Mouse (Mus musculus) hindbrain, embryonic 11.5 days (tissue): Measurements from ENCODE around the gene Ly6c2. TPM values are rescaled to one million over a fixed set of nuclear protein-coding genes. Genes with fewer than 3 reads are reported as not detected.
A peak's percentile ranks its signal among the peaks of the same experiment; 100 is the strongest.
"Not testable (repeated sequence)": the region's sequence is repeated elsewhere in the genome, so short reads cannot be mapped to it uniquely, and the experiment has no call there.

Source experiments
- ATAC-seq: fragments of 200-750 bp; cut with Nextera tagmentation; 2 replicates; pipeline ENCODE4 v1.8.0; 2017; ENCODE audit warnings: mild to moderate bottlenecking, moderate TSS enrichment, moderate library complexity; ENCODE audit not compliant: low FRiP score
- DNase-seq: peaks from one replicate; pipeline ENCODE4 v3.0.0-alpha.2; 2015; ENCODE audit warnings: low spot score
- H3K27ac ChIP-seq: fragments of 300-500 bp; sonication (generic); 2 replicates; pipeline ENCODE4 v1.5.1; 2014; ENCODE audit warnings: mild to moderate bottlenecking, low read depth, low read length
- H3K27me3 ChIP-seq: fragments of 300-500 bp; sonication (generic); 2 replicates; pipeline ENCODE4 v1.6.1; 2014; ENCODE audit warnings: mild to moderate bottlenecking, low read length, moderate library complexity, mixed read lengths; ENCODE audit not compliant: control insufficient read depth, insufficient read depth
- H3K36me3 ChIP-seq: fragments of 300-500 bp; sonication (generic); 2 replicates; pipeline ENCODE4 v1.6.1; 2014; ENCODE audit warnings: mild to moderate bottlenecking, low read length, moderate library complexity, mixed read lengths; ENCODE audit not compliant: control insufficient read depth, insufficient read depth
- H3K4me1 ChIP-seq: fragments of 300-500 bp; sonication (generic); replicated peaks from 2 replicates; pipeline ENCODE4 v1.6.1; 2014; ENCODE audit warnings: low read length, mixed read lengths; ENCODE audit not compliant: control insufficient read depth, insufficient read depth
- H3K4me2 ChIP-seq: fragments of 300-500 bp; sonication (generic); replicated peaks from 2 replicates; pipeline ENCODE4 v1.6.1; 2014; ENCODE audit warnings: mild to moderate bottlenecking, low read depth, low read length
- H3K4me3 ChIP-seq: fragments of 300-500 bp; sonication (generic); 2 replicates; pipeline ENCODE4 v1.5.1; 2014; ENCODE audit warnings: low read depth, low read length
- H3K9ac ChIP-seq: fragments of 300-500 bp; sonication (generic); 2 replicates; pipeline ENCODE4 v1.6.1; 2014; ENCODE audit warnings: low read depth, low read length
- H3K9me3 ChIP-seq: fragments of 300-500 bp; sonication (generic); 2 replicates; pipeline ENCODE4 v1.6.1; 2016; ENCODE audit warnings: low read length; ENCODE audit not compliant: control insufficient read depth
- WGBS: fragments of 180-500 bp; shearing (Covaris S2); extraction: QIAGEN DNeasy Blood & Tissue Kit; methylation state at CpG from one replicate; pipeline ENCODE4 v1.1.7; 2014; 5-methylcytosine and 5-hydroxymethylcytosine counted together
- polyA plus RNA-seq: library from polyadenylated mRNA; unstranded; fragments of >200 nt; fragmentation: Nextera tagmentation; extraction: Ambion mirVana; gene quantifications from 2 replicates; pipeline ENCODE4 v1.2.1, GENCODE M21; 2014

Ly6c2 gene
- polyA plus RNA-seq, 1 experiment from 2014 or later: not detected

DNA sequence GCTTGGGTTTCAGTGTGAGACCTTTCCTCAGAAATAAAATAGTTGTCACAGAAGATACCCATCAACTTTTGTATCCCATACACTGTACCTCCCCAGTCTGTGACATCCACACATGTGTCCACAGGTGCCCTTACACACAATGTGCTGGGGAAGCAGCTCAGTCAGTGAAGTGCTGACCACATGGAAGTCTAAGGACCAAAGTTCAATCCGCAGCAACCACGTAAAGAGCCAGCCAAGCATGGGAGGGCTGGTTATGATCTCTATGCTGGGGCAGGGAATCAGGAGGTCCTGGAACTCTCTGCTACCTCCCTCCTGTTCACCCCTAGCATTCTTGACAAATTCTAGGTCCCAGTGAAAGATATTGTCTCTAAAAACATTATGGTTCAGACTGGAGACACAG is 20.6 kb upstream of the Ly6c2 start:
- 86% methylated on average over 2 of the region's 2 CpGs for WGBS

DNA sequence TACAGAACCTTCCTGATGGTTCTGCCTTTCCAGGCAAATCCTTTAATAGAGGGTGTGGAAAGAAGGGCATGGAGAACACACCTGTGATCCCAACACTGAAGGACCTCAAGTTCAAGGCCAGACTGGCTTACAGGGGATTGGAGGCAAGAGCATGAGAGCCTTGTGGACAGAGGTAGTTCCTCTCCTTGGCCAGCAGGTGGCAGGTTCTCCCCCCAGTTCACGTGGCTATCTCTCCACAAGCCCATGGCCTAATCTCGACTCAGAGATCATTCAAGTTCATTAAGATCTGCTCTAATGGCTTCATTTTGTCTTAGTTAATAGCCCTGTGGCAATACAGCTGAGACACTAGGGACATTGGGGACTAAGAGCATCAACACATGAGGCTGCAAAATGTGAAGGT is 8.3 kb upstream of the Ly6c2 start:
- Histone ChIP-seq H3K4me3 (no peak overlapping the region), H3K9me3 (no peaks in the 10 kb centered on the region), H3K4me1 (no peaks in the 10 kb centered on the region), H3K36me3 (no peaks in the 10 kb centered on the region), H3K9ac (no peak overlapping the region), H3K4me2 (no peak overlapping the region), H3K27ac (no peak overlapping the region), H3K27me3 (no peaks in the 10 kb centered on the region)
- peak; percentile 42 for DNase-seq
- ATAC-seq: no peak
- 23% methylated on average over 2 of the region's 2 CpGs for WGBS

More for the DNA sequence above, 20.6 kb upstream of the Ly6c2 start:
- not testable (repeated sequence) for H3K27ac ChIP-seq, H3K4me3 ChIP-seq, H3K27me3 ChIP-seq, H3K9ac ChIP-seq, H3K9me3 ChIP-seq, H3K4me1 ChIP-seq, H3K4me2 ChIP-seq, DNase-seq, H3K36me3 ChIP-seq, ATAC-seq

DNA sequence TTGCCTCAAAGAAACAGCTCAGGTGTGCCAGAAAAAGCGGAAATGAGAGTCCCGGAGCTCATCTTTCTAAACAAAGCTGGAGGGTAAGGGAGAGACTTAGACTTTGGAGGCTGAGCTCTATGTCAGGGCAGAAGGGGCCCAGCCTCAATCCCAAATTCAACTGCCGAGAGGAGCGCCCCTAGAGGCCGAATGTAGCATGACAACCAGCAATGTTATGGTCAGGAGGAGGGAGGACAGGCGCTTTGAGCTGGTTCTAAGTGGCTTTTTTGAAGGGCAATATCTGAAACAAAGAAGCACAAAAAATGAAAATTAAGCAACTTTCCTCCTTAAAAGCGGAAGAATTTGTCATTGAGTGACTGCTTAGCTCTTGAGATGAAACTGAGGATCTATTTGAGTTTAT is 7.0 kb upstream of the Ly6c2 start:
- H3K9ac ChIP-seq, H3K9me3 ChIP-seq, H3K4me2 ChIP-seq, ATAC-seq, H3K27ac ChIP-seq, H3K27me3 ChIP-seq, H3K4me3 ChIP-seq, H3K4me1 ChIP-seq, H3K36me3 ChIP-seq: not testable (repeated sequence)
- WGBS: 12% methylated on average over 5 of the region's 7 CpGs
- peak; percentile 69 for DNase-seq

DNA sequence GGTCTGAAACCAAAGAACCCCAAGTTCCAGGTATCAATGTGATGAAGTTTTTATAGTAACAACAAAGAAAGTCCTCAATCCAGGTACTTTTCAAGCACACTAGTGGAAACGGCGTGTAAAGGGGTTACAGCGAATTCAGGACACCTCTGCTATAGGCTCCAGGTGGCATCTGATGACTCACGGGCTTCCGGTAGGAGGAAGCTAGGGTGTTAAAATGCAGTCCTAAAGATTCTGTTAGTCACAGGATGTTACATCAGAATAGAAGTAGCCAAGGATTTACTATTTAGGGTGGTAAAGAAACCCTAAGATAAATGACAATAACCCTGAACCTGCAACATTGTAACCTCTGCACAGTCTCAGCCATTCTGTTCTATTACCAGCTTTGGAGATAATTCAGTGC is 5.7 kb upstream of the Ly6c2 start:
- H3K4me1 ChIP-seq, DNase-seq, H3K27me3 ChIP-seq, H3K4me3 ChIP-seq, H3K27ac ChIP-seq, ATAC-seq, H3K4me2 ChIP-seq, H3K9ac ChIP-seq, H3K36me3 ChIP-seq, H3K9me3 ChIP-seq: not testable (repeated sequence)
- WGBS: 89% methylated on average over 5 of the region's 5 CpGs

DNA sequence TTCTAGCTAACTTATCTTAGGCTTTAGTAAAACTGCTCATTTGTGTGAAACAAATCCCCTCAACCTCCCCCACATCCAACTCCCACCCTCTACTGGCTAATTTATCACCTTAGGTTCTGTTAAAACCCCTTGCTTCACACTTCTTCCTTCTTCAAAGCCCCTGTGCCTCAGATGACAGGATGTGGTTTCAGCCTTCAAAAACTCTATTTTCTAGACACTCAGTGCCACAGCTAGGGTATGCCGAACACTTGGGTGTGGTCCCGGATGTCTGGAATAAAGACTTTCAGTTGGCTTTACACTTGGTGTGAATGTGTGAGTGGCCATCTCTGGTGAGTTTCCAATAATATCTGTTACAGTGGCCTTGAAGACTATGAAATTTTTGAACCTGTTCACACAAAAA is 4.8 kb upstream of the Ly6c2 start:
- DNase-seq: no peak
- Histone ChIP-seq H3K4me2 (no peak overlapping the region), H3K4me1 (no peaks in the 10 kb centered on the region)

DNA sequence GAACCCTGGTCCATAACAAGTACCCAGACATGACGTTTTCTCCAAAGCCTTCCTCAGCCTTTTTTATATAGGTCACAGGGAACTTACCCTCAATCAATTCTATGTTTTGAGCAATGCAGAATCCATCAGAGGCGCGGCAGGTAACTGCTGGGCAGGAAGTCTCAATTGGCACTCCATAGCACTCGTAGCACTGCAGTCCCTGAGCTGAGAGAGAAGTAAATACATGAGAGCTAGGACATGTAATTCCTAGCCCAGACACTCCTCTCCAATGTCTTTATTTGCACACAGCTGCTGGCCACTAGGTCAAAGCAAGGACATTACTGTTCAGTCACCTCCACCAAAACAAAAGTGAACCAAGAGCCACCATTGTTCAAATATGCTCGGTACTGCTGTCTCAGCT is 1.3 kb downstream of the Ly6c2 start:
- ATAC-seq, H3K27ac ChIP-seq, H3K9me3 ChIP-seq, H3K9ac ChIP-seq, DNase-seq, H3K4me2 ChIP-seq, H3K4me1 ChIP-seq, H3K4me3 ChIP-seq, H3K36me3 ChIP-seq, H3K27me3 ChIP-seq: not testable (repeated sequence)
- WGBS: 80% methylated on average over 2 of the region's 5 CpGs

More for the DNA sequence above, 4.8 kb upstream of the Ly6c2 start:
- Histone ChIP-seq H3K9me3 (no peaks in the 10 kb centered on the region), H3K27me3 (no peaks in the 10 kb centered on the region), H3K9ac (no peak overlapping the region), H3K27ac (no peak overlapping the region), H3K36me3 (no peaks in the 10 kb centered on the region), H3K4me3 (no peak overlapping the region)
- 95% methylated on average over 2 of the region's 2 CpGs for WGBS
- no peak for ATAC-seq

- Histone ChIP-seq H3K36me3 (no peaks in the 10 kb centered on the region), H3K27ac (no peak overlapping the region), H3K4me1 (no peaks in the 10 kb centered on the region), H3K4me2 (no peak overlapping the region), H3K4me3 (no peak overlapping the region), H3K9me3 (no peaks in the 10 kb centered on the region), H3K27me3 (no peaks in the 10 kb centered on the region), H3K9ac (no peak overlapping the region)
- ATAC-seq (no peak), DNase-seq (no peak)
- WGBS: 88% methylated on average over 10 of the region's 10 CpGs
Measured at GRCm38 (mm10) chr15:75099261-75099660, 12.5 kb downstream of the Ly6c2 start.

- WGBS: 11% methylated on average over 2 of the region's 2 CpGs
- H3K27me3 ChIP-seq, H3K4me2 ChIP-seq, H3K36me3 ChIP-seq, H3K9me3 ChIP-seq, DNase-seq, H3K4me3 ChIP-seq, ATAC-seq, H3K27ac ChIP-seq, H3K9ac ChIP-seq, H3K4me1 ChIP-seq: not testable (repeated sequence)
Measured at GRCm38 (mm10) chr15:75088041-75088440, 23.7 kb downstream of the Ly6c2 start.

GRCm38 (mm10) chr15:75069965-75070364 is 41.8 kb downstream of the Ly6c2 start:
- no peak overlapping the region for H3K4me2 ChIP-seq
- no peak overlapping the region for H3K4me3 ChIP-seq
- ATAC-seq (no peak), DNase-seq (no peak)
- H3K4me1 ChIP-seq: no peaks in the 10 kb centered on the region
- no peaks in the 10 kb centered on the region for H3K27me3 ChIP-seq
- H3K27ac ChIP-seq: no peak overlapping the region
- no peaks in the 10 kb centered on the region for H3K9me3 ChIP-seq
- no peak overlapping the region for H3K9ac ChIP-seq
- no peaks in the 10 kb centered on the region for H3K36me3 ChIP-seq
- 89% methylated on average over 4 of the region's 4 CpGs for WGBS
